Mouse (Mus musculus) kidney, postnatal 10 days (tissue): ENCODE results near the gene Musk.

ENCODE experiments used
- DNase-seq: peaks from one replicate; pipeline ENCODE4 v3.0.0; 2021; ENCODE audit warnings: mixed read lengths

Musk gene

DNA sequence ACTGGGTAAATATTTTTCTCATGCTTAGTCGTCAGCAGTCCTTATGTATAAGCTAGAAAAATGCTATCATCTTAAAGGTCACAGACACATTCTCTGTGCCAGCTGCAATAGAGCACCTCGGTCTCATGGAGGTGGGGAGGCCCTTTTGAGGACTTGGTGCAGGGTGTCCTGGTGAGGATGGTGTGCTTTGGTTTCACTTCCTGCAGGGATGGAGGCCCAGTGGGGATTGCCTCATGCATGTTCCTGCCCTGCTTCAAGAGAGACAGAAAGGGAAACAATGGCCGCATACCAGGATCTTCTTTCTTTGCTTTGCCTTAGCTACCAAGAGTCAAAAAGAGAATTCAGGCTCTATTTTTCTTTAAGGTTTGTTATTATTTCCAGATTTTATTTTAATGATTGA lies 31.8 kb downstream of the Musk start:
- DNase-seq = no peak

DNA sequence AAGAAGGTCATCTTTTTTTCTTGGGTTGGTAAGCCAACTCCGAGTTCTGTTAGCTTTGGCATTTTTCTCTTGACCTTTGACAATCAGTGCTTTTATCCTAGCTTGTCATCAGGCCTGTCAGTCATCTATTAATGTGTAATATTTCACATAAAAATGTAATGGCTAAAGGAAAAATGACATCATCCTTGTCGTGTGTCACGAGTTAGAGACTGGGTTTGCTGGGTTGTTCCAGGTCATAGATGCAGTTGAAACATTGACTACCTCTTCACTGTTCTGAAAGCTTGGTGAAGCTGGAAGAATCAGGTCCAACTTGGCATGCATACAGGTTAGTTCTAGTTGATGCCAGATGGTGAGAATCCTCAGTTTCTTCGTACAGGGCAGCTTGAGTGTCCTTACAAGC lies 34.5 kb downstream of the Musk start:
- no peak for DNase-seq

DNA sequence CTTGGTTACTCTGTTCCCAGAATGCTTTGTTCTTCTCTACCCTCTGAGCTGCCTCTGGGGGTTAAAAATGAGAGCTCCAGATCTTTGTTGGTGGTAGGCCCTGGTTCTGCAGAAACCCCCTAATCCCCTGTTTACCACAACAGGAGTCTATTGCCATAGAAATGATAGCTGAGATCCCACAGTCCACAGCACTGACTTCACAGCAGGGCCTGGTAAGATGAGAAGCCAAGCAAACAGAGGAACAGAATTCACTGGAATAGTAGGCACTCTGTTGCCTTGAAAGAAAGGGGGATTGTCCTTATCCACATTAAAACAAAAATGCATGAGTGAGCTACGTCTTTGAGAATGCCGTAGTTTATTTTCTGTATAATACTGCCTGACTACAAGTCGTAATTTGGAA lies 41.0 kb downstream of the Musk start:
- no peak for DNase-seq

DNA sequence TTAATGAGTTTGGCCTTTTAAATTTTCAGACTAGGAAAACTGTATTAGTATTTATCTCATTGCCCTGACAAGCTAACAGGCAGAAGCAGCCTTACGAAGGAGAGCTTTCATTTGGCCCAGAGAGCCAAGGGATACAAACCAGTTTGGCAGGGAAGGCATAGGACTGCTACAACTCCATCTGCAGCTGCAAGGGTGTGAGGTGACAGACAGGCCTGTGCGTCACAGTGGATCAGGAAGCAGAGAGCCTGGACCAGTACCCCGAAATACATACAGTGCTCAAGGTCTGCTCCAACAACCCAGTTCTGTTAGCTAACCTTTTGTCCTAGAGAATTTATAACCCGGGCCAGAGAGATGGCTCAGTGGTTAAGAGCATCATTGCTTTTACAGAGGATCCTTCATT lies 42.5 kb downstream of the Musk start:
- DNase-seq = no peak

DNA sequence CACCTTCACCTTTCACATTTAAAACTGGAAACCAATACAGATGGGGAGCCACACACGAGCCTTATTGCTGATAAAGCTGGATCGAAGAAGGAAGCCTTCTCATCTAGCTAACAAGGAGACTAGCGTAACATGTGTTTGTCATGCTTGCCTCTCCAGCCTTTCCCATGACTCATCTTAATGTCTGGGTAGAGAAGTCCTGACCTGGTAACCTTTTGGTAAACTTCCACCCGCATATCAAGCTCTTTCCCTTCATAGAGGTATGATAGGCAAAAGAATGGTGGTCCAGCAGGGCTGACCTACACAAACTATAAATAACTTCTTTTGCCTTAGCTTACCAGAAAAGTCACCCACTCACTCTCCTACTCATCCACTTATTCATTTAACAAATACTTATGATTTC lies 44.3 kb downstream of the Musk start:
- DNase-seq = no peak

DNA sequence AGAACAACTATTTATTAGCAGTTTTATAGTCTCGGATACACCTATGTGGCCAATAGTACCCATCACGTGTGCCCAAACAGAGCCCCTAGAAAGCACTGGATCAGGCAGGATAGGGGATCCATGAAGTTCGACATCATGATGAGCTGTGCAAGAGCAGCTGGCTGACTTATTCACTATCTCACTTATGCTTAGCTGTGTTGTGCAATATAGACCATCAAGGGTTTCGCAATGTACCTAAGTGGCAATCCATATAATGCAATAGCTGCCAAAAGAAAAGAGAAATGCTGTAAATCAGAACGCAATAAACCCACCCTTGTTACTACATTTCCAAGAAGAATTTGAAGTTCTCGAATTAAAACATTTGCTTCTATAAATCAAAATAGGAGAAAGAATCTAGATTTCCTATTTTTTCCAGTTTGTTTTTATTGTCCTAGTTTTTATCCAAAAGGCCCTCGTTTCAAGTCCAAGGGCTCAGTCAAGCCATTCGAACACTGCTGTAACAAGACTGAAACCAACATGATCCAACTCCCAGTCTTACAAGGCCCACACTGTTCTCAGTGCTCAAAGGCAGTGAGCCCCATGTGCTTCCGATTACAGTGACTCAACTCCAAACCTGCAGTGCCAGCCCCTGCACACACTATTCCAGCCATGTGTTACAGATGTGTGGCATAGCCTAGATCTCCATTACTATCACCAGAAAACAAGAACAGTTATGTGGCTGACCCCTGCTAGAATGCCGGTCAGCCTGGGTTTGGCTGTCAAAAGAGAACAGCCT lies 45.3 kb downstream of the Musk start:
- DNase-seq = no peak

DNA sequence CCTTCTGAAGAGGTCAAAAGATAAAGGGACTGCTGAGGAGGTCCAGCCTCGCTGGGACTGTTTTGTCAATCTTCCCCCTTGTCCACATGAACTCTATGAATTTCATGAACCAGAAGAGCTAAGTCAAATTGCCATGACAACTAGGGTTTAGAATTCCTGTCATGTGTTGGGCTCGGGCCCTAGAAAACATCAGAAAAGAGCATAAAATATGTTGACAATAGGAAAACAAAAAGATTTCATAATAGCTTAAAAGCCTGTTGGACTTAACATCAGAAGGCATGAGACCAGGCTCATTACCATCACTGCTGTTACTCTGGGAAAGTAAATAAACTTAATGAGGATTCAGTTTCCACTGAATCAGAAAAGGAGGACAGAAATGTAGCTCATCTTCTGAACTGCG lies 46.6 kb downstream of the Musk start:
- peak; percentile 21 for DNase-seq

DNA sequence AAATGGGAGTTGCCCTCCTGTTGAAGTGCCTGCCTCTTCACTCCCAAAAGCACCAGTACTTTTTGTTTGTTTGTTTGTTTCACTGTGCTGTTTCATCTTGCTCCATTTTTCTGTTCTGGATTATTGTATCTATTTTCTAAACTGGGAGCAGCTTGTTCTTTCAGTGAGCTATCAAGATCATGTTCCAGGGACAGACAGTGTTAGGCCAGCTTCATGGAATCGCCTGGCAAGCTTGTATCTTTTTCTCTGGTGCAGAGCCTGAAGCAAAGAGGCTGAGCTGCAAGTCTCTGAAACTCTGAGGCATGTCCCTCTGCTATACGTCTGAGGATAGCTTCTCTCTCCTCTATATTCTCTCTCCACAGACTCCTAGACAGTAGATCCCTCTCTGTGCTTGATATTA lies 50.5 kb downstream of the Musk start:
- no peak for DNase-seq

DNA sequence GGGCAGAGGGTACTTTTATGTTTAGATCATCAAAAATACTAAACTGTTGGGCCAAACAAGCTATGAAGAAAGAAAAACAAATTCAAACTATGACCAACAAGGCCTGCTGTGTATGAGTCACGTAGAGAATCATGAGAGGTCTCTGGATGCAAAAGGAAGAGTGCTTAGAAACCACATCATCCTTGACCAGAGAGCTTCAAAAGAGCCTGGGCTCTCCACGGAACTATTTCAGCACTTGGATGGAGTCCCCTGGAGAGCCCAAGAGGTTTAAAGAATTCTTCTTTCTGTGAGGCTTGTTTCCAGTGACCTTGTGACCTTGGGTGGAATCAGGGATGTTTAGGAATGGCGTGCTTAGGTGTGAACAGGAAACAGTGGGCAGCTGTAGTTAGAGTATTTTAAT lies 53.5 kb downstream of the Musk start:
- no peak for DNase-seq

DNA sequence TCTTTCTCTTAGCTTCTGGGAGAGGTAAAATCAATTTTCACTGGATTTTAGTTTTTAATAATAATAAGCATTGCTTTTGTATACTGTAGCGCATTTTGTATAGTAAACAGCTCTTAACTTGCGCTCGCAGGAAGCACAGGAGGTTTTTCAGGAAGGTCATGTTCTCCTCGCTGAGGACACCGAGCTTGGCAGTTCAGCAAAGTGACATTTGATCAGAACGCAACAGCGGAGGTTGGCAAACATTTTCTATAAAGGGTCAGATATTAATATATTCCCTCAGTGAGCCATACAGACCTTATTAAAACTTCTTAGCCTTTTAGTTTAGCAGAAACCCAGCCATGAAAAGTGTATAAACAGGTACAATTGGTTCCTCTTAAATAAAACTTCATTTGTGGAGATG lies 64.4 kb downstream of the Musk start:
- DNase-seq = no peak

DNA sequence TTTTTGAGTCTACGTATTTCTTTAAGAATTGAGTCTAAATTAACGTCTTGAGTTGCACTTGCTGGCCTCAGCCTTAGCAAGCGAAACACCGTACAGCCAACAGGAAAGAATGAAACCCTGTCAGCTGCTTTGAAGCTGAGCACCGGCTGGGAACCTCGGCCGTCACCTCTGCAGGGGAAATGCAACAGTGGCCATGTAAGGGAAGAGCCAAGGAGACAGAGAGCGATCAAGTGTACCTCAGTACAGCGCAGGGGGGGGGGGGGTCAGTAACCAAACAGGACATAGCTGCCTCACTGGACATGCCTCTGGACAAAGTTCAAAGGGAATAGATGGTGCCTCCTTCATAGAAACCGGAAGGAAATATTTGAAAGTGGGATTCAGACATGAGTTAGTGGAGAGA lies 65.4 kb downstream of the Musk start:
- no peak for DNase-seq

DNA sequence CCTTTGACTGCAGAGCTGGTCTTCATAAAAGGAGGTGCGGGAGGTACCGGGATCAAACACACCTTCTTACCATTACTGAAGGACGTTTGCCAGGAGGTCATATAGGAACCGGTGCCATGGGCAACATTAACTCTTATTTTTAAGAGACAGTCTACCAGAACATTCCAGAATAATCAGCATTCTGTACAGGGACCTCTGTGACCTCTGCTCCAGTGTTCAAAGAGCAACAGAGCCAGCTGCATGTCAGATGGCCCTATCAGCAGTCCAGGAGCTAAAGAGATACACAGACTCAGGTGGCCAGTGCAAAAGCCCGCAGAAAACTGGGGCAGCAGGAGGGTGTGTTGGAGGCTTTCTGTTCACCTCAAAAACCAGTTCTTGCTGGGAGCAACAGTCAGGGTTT lies 65.8 kb downstream of the Musk start:
- DNase-seq = no peak

DNA sequence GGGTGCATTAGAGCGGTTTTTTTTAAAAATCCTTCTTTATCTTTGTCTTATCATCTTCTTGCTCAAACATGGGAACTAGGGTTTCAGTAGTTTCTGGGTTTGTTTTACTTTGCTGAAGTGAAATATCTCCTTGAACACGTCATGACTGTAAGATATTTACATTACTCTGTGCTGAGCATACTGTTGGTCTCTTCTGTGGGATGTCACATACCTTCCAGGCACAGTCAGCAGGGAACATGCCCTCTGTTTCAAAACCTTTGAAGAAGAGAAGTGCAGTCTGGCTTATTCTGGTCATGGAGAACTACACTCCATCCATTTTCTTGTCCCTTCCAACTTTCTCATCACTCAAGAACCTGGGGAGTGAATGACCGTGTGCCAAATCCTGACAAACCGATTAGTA lies 73.2 kb downstream of the Musk start:
- no peak for DNase-seq

DNA sequence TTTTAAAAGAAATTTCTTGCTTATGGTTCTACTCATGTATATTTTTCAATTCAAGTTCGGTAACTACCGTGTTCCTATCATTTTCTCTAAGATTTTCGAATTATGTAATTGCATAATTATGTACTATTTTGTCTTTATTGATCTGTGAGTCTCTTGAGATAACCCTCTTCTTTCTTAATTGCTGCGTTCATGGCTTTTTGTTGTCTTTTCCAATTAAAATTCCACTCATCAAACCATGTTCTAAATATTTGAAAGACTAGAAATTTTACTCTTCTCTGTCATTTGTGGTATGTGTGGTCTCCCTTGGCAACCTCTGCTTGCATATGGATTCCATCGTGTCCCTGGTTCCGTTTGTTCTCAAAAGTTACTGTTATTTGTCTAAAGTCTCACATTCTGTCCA lies 79.6 kb downstream of the Musk start:
- DNase-seq = no peak

DNA sequence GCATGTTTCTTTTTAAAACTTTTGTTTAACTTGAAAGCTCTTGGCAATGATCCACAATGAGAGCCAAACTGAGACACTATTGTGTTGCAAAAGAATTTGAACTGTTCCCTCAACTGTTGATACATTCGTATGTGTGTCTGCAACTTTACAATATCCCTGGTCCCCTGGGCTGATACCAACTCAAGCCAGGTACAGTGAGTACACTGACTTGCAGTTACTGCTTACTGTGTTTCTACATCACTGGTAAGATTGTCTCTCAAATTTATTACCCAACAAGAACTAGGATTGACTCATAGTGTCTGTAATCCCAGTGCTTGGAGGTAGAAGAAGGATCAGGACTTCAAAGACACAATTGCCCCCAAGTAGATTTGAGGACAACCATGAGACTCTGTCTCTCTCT lies 85.3 kb downstream of the Musk start:
- DNase-seq = no peak

DNA sequence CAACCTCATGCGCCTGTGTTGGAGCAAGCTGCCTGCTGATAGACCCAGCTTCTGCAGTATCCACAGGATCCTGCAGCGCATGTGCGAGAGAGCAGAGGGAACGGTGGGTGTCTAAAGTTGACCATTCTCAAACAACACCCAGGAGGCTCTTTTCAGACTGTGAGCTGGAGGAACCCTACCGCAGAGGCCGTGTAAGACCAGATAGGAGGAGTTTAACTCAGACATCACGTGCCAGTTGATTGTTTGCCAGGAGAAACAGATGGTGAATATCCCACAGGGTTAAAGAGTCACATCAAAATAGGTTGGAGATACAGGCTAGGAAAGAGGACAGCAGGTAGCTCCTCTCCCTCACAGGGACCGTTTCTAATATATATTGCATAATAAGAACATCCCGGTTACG lies 87.8 kb downstream of the Musk start:
- DNase-seq = no peak

DNA sequence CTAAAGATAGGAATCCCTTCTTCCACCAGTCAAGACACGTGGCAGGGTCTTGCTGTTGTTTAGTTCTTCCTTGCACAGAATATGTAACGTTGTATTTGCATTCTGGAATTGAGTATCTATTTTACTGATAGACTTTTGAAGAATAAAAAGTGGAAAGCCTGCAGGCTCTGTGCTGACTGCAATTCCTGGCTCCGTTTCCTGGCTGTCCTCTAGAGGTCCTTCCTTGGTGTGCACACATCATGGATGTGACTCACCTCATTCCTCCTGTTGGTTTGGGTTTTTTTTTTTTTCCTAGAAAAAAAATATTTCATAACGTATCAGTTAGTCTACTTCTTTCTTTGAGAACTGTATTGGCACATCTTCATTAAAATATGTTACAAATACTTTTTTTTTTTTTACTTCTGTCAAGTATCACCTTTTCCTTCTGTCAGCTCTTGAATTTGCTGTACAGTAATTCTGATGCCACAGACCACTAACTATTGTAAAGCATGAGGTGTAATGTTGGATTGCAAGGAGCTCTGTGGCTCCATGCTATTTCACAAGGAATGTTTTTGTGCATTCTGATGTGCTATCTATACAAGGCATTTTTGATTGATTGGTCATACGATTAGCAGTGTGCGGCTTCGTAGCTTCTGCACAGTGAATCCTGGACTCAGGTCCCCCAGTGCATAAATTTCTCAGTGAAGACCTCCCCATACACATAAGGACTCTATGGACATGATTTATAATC lies 88.5 kb downstream of the Musk start:
- peak; percentile 14 for DNase-seq

DNA sequence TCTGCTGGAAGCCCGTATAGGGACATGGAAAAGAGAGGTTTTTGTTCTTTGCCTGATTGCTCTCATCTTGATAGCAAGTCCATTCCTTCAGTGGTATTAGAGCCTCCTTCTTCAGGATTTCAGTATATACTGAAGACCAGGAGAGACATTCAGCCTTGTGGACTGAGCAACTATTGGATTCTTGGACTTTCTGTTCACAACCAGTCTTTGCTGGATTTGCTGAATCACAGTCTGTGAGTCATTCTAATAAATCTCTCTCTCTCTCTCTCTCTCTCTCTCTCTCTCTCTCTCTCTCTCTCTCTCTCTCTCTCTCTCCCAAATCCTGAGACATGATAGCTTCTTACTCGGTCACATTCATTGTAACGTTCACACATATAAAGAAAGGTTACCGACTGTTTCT lies 93.4 kb downstream of the Musk start:
- DNase-seq = no peak

DNA sequence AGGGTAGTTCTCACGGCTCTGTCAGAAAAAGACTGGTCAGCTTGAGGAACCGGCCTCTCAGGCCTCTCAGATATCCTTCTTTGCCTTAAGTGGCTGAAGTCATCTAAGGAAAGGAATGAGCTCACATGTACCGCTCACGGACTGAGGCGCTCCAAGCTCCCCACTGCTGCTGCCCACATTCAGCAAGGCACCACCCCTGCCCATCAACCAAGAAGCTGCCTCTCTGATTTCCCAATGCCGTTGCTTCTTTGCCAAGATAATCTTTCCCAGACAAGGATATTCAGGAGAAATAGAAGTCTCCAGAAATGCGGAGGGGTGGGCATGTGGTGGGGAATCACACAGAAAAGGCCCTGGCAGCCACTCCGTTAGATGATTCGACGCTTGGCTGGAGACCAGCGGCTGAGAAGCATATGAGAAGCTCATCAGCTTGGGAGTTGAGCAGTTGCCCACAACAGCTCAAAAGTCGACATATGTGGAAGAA lies 115.1 kb downstream of the Musk start:
- peak; percentile 42 for DNase-seq

DNA sequence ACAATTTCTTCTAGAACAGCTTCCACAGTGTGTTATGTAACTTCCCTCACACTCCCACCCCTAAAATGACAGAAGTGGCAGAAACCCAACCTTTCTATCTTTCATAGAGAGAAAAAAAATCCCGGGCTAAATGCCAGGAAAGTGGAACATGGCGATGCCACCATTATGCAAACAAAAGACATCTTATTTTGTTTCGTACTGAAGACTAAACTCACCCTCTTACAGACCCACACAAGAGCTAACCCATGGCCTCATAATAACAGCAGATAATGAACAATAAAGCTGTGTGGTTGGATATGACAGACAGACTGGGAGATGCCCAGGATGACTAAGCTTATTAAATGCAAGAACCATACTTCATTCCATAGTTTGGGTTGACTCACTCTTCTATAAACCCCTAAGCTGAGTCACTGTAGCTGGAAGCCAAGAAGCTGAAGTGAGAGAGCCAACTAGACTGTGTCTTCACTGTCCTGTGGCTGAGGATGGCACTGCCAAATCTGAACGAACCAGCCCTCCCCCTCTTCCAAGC lies 116.3 kb downstream of the Musk start:
- DNase-seq = no peak

DNA sequence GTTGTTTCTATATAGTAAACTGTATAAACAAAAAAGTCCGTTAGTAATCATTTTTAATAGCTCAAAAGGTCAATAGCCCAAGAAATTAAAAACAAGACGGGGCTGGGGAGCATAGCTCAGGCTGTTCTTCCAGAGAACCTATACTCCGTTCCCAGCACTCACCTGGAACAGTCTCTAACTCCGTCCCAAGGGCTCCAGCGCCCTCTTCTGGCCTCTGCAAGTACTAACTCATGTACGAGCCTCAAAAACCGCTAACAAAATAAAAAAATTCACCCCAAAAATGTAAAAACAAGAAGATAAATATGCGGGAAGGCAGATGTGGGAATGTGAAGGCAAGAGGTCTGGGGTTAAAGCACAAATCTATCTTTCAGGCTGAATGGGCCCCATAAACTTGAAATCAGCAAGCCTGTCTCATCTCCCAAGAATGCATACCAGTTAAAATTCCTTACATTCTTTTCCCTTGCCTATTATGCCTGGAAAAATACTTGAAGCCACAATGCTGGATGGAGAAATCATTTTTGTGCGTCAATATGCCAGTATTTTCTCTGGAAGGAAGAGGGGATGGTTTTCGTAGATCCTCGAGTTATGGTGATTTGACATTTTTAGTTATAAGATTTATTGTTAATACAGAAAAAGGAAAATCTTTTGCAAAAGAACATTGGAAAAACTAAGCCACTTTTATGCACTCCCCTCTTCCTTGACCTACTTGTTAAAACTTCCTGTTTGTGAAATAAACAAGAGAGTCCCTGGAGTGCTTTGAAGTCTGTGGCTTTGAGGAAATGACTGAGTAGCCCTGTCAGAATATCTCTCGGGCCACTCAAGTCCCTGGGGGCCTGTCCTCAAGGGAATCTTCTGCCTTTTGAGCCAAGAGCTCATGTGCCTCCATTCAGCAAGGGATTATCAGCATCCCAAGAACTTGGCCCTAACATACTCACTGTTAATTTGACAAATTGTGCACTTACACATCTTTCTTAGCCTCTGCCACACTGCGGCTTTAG lies 127.7 kb downstream of the Musk start:
- peak; percentile 87 for DNase-seq

DNA sequence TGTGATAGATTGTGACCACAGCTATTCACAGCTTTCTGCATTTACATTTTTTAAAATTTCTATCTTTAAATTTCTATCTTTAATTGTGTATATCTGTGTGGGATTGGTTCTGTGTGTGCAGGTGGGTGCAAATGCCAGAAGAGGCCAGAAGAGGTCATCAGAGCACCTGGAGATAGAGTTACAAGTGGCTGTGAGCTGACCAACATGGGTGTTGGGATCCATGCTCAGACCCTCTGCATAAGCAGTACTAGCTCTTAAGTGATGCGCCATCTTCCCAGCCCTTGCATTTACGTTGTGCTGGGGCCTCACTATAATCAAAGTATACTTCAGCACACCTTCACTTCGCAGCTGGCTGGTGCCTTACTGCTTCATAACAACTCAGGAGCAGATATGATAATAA lies 129.8 kb downstream of the Musk start:
- DNase-seq = no peak

DNA sequence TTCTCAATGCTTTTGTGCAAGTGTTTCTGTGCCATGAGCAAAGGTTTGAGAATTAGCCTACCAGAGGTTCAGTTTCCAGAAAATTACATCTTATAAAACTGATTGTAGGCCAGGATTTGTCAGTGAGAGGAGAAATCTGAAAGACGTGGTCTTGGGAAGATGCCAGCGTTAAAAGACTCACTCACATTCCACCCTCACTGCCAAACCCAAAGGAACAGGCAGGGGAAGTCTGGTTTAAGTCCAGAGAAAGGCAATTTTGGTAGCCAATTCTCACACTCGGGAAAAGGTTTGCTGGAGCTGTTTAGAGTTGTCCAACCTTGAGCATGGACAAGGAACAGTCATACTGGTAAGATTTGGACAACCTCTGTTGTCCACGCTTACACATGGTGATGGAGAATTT lies 131.6 kb downstream of the Musk start:
- no peak for DNase-seq
